Mouse (Mus musculus) lung, postnatal 0 days (tissue): ENCODE data around the gene Rasl10b. TPM values are rescaled to one million over a fixed set of nuclear protein-coding genes. Genes with fewer than 3 reads are reported as not detected.

Experiments used
- ATAC-seq: fragments of 200-750 bp; cut with Nextera tagmentation; 2 replicates; pipeline ENCODE4 v1.8.0; 2017; ENCODE audit warnings: moderate library complexity
- DNase-seq: peaks from one replicate; pipeline ENCODE4 v3.0.0-alpha.2; 2016; ENCODE audit warnings: low spot score
- H3K27ac ChIP-seq: fragments of 300-500 bp; sonication (generic); 2 replicates; pipeline ENCODE4 v1.5.1; 2014; ENCODE audit warnings: antibody characterized with exemption, mild to moderate bottlenecking, low read length, mixed read lengths
- H3K27me3 ChIP-seq: fragments of 300-500 bp; sonication (generic); replicated peaks from 2 replicates; pipeline ENCODE4 v1.6.1; 2014; ENCODE audit warnings: low read length, mixed read lengths; ENCODE audit not compliant: insufficient read depth
- H3K36me3 ChIP-seq: fragments of 300-500 bp; sonication (generic); 2 replicates; pipeline ENCODE4 v1.6.1; 2014; ENCODE audit warnings: low read length, mixed read lengths; ENCODE audit not compliant: insufficient read depth
- H3K4me1 ChIP-seq: fragments of 300-500 bp; sonication (generic); 2 replicates; pipeline ENCODE4 v1.6.1; 2014; ENCODE audit warnings: antibody characterized with exemption, low read depth, low read length, mixed read lengths; ENCODE audit not compliant: insufficient read depth
- H3K4me2 ChIP-seq: fragments of 300-500 bp; sonication (generic); replicated peaks from 2 replicates; pipeline ENCODE4 v1.6.1; 2014; ENCODE audit warnings: low read depth, mild to moderate bottlenecking, low read length, moderate library complexity, mixed read lengths
- H3K4me3 ChIP-seq: fragments of 300-500 bp; sonication (generic); 2 replicates; pipeline ENCODE4 v1.5.1; 2014; ENCODE audit warnings: low read depth, low read length
- H3K9ac ChIP-seq: fragments of 300-500 bp; sonication (generic); replicated peaks from 2 replicates; pipeline ENCODE4 v1.6.1; 2014; ENCODE audit warnings: low read depth, mild to moderate bottlenecking
- H3K9me3 ChIP-seq: fragments of 300-500 bp; sonication (generic); 2 replicates; pipeline ENCODE4 v1.6.1; 2016; ENCODE audit warnings: low read length, mixed read lengths
- CTCF ChIP-seq: IDR thresholded peaks from 2 replicates; pipeline ENCODE4 v1.5.1; 2016; ENCODE audit warnings: antibody characterized with exemption, mild to moderate bottlenecking
- EP300 ChIP-seq: IDR thresholded peaks from 2 replicates; pipeline ENCODE4 v1.6.1; 2016; ENCODE audit warnings: antibody characterized with exemption, mild to moderate bottlenecking, control low read depth
- WGBS: fragments of 180-500 bp; shearing (Covaris S2); extraction: QIAGEN DNeasy Blood & Tissue Kit; methylation state at CpG from one replicate; pipeline ENCODE4 v1.1.7; 2014; 5-methylcytosine and 5-hydroxymethylcytosine counted together
- polyA plus RNA-seq: library from polyadenylated mRNA; unstranded; fragments of >200 nt; fragmentation: Nextera tagmentation; extraction: Ambion mirVana; gene quantifications from 2 replicates; pipeline ENCODE4 v1.2.1, GENCODE M21; 2015

Gene Rasl10b
- polyA plus RNA-seq, result 0.80 and 1.2 TPM in 2 replicates

DNA sequence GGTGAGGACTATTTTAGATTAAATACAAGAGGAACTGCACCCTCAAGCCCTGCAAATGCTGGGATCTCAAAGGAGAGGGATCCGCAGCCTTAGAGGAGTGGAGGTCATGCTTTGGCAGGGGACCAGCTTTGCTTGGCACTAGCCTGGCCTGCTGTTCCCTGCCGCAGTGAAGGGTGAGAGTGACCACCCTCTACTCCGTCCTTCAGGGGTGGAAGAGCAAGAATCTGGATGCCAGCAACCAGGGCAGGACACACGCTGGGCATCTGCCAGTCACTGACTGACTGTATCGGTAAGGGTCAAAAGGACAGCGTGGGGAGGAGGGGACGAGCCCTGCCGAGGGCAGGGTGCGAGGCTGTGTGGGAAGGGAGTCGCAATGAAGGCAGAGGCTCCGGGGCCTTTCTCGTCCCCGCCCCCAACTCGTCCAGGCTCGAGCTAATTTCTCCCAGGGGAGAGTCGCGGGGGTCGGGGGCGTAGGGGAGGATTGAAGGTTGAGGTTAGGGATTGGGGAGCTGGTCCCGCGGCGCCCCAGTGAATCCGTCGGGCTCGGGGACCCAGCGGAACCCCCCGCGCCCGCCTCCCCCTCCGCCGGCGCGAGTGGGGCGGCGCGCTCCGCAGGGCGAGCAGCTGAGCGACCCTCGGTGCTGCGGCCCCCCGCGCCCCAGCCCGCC is at the start of gene Rasl10b:
Gene Rasl10b, plus strand, starts transcription at position 51 of the 668 bp plus-strand sequence.
- Histone ChIP-seq H3K36me3 (no peaks in the 10 kb centered on the region; the same call in 1 of the 2 replicates), H3K27ac (no peak within 1 kb of the TSS)

DNA sequence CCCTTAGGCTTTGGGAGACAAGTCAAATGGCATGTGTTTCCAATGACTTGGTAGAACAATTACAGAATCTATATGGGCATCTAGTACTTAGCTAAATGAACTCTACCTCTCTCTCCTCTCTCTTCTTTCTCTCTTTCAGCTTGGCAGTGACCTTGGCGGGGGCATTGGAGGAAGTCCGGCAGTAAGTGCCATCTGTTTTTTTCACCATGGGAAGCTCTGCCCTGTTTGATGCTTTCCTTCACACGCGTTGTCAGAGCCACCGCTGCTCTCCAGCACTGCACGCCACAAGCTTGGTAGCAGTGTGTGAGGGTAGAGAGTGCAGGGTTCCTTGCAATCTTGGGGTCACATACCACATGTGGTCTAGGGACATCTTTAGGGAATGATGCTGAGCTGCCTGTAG is 44.3 kb upstream of the Rasl10b start:
- TF ChIP-seq CTCF (no peak), EP300 (no peak)
- Histone ChIP-seq H3K9me3 (no peaks in the 10 kb centered on the region), H3K27me3 (no peaks in the 10 kb centered on the region), H3K4me3 (no peak overlapping the region), H3K4me2 (no peak overlapping the region), H3K36me3 (peaks cover 24% of the 10 kb centered on the region; the same call in 1 of the 2 replicates), H3K4me1 (no peaks in the 10 kb centered on the region), H3K27ac (no peak overlapping the region), H3K9ac (no peak overlapping the region)
- WGBS, result 89% methylated on average over 6 of the region's 6 CpGs
- ATAC-seq, result no peak
- no peak for DNase-seq

More for the DNA sequence above, at the start of gene Rasl10b:
- Histone ChIP-seq H3K9me3 (no peaks in the 10 kb centered on the region), H3K4me2 (peak within 1 kb of the TSS; percentile 99), H3K27me3 (no peaks in the 10 kb centered on the region), H3K4me1 (peaks cover 4% of the 10 kb centered on the region; the same call in 1 of the 2 replicates), H3K9ac (no peak within 1 kb of the TSS; the same call in 1 of the 2 replicates), H3K4me3 (peak within 1 kb of the TSS; percentile 59)
- peak; percentile 22 for DNase-seq
- TF ChIP-seq EP300, result no peak
- TF ChIP-seq CTCF, result no peak
- WGBS, result 2% methylated on average over 22 of the region's 44 CpGs
- ATAC-seq, result peak; percentile 57

DNA sequence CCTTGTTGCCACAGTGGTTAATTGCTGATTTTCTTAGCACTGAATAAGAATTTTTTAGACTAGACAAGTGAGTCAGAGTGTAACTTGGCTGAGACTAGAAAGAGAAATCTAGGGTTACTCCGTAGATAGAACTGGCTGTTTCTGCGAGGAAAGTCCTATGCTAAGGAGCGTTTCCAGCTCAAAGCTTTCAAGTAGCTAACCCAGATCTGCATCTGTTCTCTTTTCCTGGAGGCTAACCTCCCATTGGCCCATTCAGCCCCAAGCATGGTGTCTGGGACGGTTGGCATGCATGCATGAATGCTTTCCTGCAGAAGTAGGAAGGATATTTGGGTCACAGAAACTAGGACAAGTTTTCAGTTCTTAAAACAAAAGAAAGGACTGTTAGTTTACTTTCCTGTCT is 37.7 kb upstream of the Rasl10b start:
- ATAC-seq (no peak), DNase-seq (no peak)
- H3K4me3 ChIP-seq, result no peak overlapping the region
- no peak overlapping the region for H3K27ac ChIP-seq
- no peaks in the 10 kb centered on the region for H3K9me3 ChIP-seq
- 93% methylated on average over 4 of the region's 4 CpGs for WGBS
- no peak overlapping the region for H3K9ac ChIP-seq
- TF ChIP-seq EP300 (no peak), CTCF (no peak)
- no peaks in the 10 kb centered on the region for H3K27me3 ChIP-seq
- H3K4me2 ChIP-seq, result no peak overlapping the region
- no peaks in the 10 kb centered on the region for H3K4me1 ChIP-seq
- peaks cover 22% of the 10 kb centered on the region; the same call in 1 of the 2 replicates for H3K36me3 ChIP-seq

DNA sequence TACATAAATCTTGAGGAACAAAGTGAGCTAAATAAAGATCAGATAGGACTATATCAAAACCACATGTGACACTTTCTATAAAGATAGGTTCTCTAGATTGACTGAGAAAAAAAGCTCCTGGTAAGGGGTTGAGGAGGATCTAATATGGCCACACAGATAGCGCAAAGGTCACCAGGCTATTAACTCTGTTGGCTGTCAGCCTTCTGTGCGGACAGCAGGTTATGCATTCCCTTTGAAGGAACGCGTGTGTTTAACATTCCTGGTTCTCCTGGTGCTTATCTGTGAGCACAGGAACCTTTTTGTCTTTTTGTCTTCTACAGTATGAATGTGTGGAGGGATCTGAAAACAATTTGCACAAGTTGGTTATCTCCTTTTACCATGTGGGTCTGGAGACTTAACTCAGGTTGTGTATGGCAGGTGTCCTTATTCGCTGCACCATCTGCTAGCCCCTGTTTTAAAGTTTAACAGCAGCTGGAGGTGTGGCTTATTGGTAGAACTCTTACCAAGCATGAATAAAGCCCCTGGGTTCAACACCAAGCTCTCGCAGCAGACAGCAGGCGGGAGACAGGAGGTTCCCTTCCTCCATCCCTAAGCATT is 29.1 kb upstream of the Rasl10b start:
- Histone ChIP-seq H3K27ac (no peak overlapping the region), H3K4me3 (no peak overlapping the region), H3K4me1 (no peaks in the 10 kb centered on the region), H3K9me3 (no peaks in the 10 kb centered on the region), H3K36me3 (0 out of 2 replicates have a peak, but pooled peaks cover 13% of the 10 kb centered on the region), H3K9ac (no peak overlapping the region), H3K4me2 (no peak overlapping the region), H3K27me3 (no peaks in the 10 kb centered on the region)
- DNase-seq (no peak), ATAC-seq (no peak)
- TF ChIP-seq EP300, result no peak
- 72% methylated on average over 7 of the region's 7 CpGs for WGBS

DNA sequence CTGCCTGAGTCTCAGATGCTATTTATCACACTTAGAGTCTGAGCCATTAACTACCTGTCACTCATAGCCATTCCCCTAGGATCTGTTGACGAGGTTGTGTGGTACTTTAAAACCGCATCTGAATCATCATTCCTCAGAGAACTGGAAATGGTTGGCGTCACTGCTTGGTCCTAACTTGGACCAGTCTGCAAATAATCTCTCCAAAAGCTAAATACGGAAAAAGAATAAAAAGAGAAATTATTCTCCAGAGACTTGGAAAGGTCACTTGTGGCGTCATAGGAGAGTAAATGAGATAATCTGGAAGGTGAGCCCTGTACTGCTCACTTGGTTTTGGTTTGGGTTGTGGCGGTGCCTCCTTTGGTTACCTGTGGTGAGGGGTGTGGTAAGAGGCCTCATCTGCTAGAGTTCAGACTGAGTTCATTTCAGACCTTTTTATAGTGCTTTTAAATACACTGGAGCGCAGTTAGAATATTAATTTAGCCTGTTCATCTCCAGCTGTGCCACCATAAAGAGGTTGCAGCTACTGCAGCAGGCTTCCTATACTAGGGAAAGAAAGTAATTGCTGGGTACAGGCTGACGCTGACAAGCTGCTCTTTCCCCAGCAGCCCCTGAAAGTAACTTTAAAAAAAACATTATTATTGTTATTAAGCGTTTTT is 25.9 kb upstream of the Rasl10b start:
- Histone ChIP-seq H3K27me3 (no peaks in the 10 kb centered on the region), H3K9me3 (no peaks in the 10 kb centered on the region), H3K4me3 (no peak overlapping the region), H3K9ac (no peak overlapping the region), H3K4me2 (no peak overlapping the region), H3K4me1 (no peaks in the 10 kb centered on the region), H3K36me3 (0 out of 2 replicates have a peak, but pooled peaks cover under 1% of the 10 kb centered on the region), H3K27ac (no peak overlapping the region)
- ATAC-seq (no peak), DNase-seq (no peak)
- no peak for TF ChIP-seq CTCF
- no peak for TF ChIP-seq EP300
- WGBS, result 82% methylated on average over 9 of the region's 9 CpGs

DNA sequence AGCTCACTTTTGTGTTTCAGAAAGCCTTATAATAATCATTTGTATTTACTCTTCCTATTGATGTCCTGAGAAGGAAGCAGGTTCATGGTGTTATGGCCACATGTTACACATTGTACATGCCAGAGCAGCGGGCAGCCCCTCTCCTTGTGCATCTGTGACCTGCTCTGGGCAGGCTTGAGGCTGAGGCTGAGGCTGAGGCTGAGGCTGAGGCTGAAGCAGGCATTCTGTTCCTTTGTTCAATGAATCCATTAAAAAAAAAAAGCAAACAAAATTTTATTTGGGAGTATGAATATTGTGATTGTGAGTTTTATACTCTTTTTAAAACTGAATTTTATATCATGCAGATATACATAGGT is 25.4 kb upstream of the Rasl10b start:
- no peaks in the 10 kb centered on the region for H3K4me1 ChIP-seq
- no peak for TF ChIP-seq CTCF
- no peak for TF ChIP-seq EP300
- no peaks in the 10 kb centered on the region for H3K36me3 ChIP-seq
- no peak overlapping the region for H3K27ac ChIP-seq
- no peak overlapping the region for H3K9ac ChIP-seq
- ATAC-seq (no peak), DNase-seq (no peak)
- H3K4me2 ChIP-seq, result no peak overlapping the region
- H3K27me3 ChIP-seq, result no peaks in the 10 kb centered on the region
- WGBS, result 81% methylated on average over 1 of the region's 1 CpGs
- H3K4me3 ChIP-seq, result no peak overlapping the region
- no peaks in the 10 kb centered on the region for H3K9me3 ChIP-seq
